Mouse (Mus musculus): ENCODE data around the gene Palld. TPM values are rescaled to one million over a fixed set of nuclear protein-coding genes. Genes with fewer than 3 reads are reported as not detected.

The Palld gene
- total RNA-seq, 2 experiments from 2014 or later, result 228 to 233 TPM

- DNase-seq (ENCODE audit: low spot score), result no peak
- intact Hi-C loops (cut with DNase I), result no loop called here
Measured at GRCm38 (mm10) chr8:61500914-61501313, 401.6 kb downstream of the Palld start.

- intact Hi-C loops (cut with DNase I), result loop anchor here (1.0 kb wide), 1 partner anchor 458 kb away; no protein-coding TSS in a partner anchor
- DNase-seq (ENCODE audit: low spot score), result no peak
Measured at GRCm38 (mm10) chr8:61499035-61499434, 403.5 kb downstream of the Palld start.

GRCm38 (mm10) chr8:61497110-61497509, 405.4 kb downstream of the Palld start:
- no peak for DNase-seq (ENCODE audit: low spot score)
- intact Hi-C loops (cut with DNase I), result no loop called here

GRCm38 (mm10) chr8:61488631-61489030, 413.9 kb downstream of the Palld start:
- no peak for DNase-seq (ENCODE audit: low spot score)
- intact Hi-C loops (cut with DNase I), result loop anchor here (5.0 to 10.0 kb wide), 3 partner anchors 266 to 864 kb away; partner anchors contain the start of genes Nek1 and Sh3rf1

- intact Hi-C loops (cut with DNase I), result loop anchor here (5.0 to 10.0 kb wide), 3 partner anchors 265 to 863 kb away; partner anchors contain the start of genes Nek1 and Sh3rf1
- DNase-seq (ENCODE audit: low spot score), result peak; percentile 71
Measured at GRCm38 (mm10) chr8:61487597-61488156, 414.8 kb downstream of the Palld start, which contains the start of gene Cbr4. TSS of gene Cbr4 (plus strand) at chr8:61487734.

GRCm38 (mm10) chr8:61486923-61487529, 415.5 kb downstream of the Palld start:
- intact Hi-C loops (cut with DNase I), result loop anchor here (5.0 to 10.0 kb wide), 3 partner anchors 265 to 862 kb away; partner anchors contain the start of genes Nek1 and Sh3rf1
- no peak for DNase-seq (ENCODE audit: low spot score)

GRCm38 (mm10) chr8:61480260-61480967, 422.1 kb downstream of the Palld start:
- DNase-seq (ENCODE audit: low spot score), result no peak
- intact Hi-C loops (cut with DNase I), result loop anchor here (5.0 to 10.0 kb wide), 2 partner anchors 438 to 856 kb away; no protein-coding TSS in a partner anchor

- DNase-seq (ENCODE audit: low spot score), result peak; percentile 8
Measured at GRCm38 (mm10) chr8:61479506-61480214, 422.8 kb downstream of the Palld start.

GRCm38 (mm10) chr8:61478793-61479192, 423.7 kb downstream of the Palld start:
- DNase-seq (ENCODE audit: low spot score), result no peak
- intact Hi-C loops (cut with DNase I), result loop anchor here (5.0 kb wide), 1 partner anchor 81 kb away; no protein-coding TSS in a partner anchor

More at GRCm38 (mm10) chr8:61479506-61480214, 422.8 kb downstream of the Palld start:
- intact Hi-C loops (cut with DNase I), result loop anchor here (5.0 to 10.0 kb wide), 3 partner anchors 82 to 855 kb away; no protein-coding TSS in a partner anchor

GRCm38 (mm10) chr8:61478150-61478549, 424.3 kb downstream of the Palld start:
- intact Hi-C loops (cut with DNase I), result loop anchor here (5.0 kb wide), 1 partner anchor 81 kb away; no protein-coding TSS in a partner anchor
- DNase-seq (ENCODE audit: low spot score), result no peak

GRCm38 (mm10) chr8:61476160-61476559, 426.3 kb downstream of the Palld start:
- no peak for DNase-seq (ENCODE audit: low spot score)
- intact Hi-C loops (cut with DNase I), result loop anchor here (5.0 kb wide), 1 partner anchor 79 kb away; no protein-coding TSS in a partner anchor

- no peak for DNase-seq (ENCODE audit: low spot score)
- intact Hi-C loops (cut with DNase I), result loop anchor here (5.0 kb wide), 1 partner anchor 78 kb away; no protein-coding TSS in a partner anchor
Measured at GRCm38 (mm10) chr8:61475251-61475673, 427.2 kb downstream of the Palld start.

- no peak for DNase-seq (ENCODE audit: low spot score)
- intact Hi-C loops (cut with DNase I), result no loop called here
Measured at GRCm38 (mm10) chr8:61470213-61470612, 432.3 kb downstream of the Palld start.

GRCm38 (mm10) chr8:61467553-61467815, 435.0 kb downstream of the Palld start:
- DNase-seq (ENCODE audit: low spot score), result no peak
- intact Hi-C loops (cut with DNase I), result no loop called here

- DNase-seq (ENCODE audit: low spot score), result no peak
- intact Hi-C loops (cut with DNase I), result no loop called here
Measured at GRCm38 (mm10) chr8:61466696-61467552, 435.6 kb downstream of the Palld start.

- intact Hi-C loops (cut with DNase I), result no loop called here
- no peak for DNase-seq (ENCODE audit: low spot score)
Measured at GRCm38 (mm10) chr8:61464393-61464792, 438.1 kb downstream of the Palld start.

- intact Hi-C loops (cut with DNase I), result no loop called here
- DNase-seq (ENCODE audit: low spot score), result no peak
Measured at GRCm38 (mm10) chr8:61462221-61462620, 440.3 kb downstream of the Palld start.

Measured in heart, postnatal 25 days (tissue).